Mouse (Mus musculus) small intestine, adult 2 months (tissue): ENCODE data around the gene Kcnd1.
A peak's percentile ranks its signal among the peaks of the same experiment; 100 is the strongest.

Experiments
- CTCF ChIP-seq: fragments of 200-500 bp; IDR thresholded peaks from 2 replicates; pipeline ENCODE4 v1.5.1; 2012; ENCODE audit warnings: low read depth, mild to moderate bottlenecking, control low read depth, inconsistent platforms, low read length, moderate library complexity, mixed read lengths; ENCODE audit not compliant: insufficient replicate concordance, insufficient read length; ENCODE audit errors: extremely low read depth
- POLR2A ChIP-seq: fragments of 200-500 bp; IDR thresholded peaks from 2 replicates; pipeline ENCODE4 v1.6.1; 2012; ENCODE audit warnings: low read depth, mild to moderate bottlenecking, control low read depth, inconsistent platforms, low read length, moderate library complexity

DNA sequence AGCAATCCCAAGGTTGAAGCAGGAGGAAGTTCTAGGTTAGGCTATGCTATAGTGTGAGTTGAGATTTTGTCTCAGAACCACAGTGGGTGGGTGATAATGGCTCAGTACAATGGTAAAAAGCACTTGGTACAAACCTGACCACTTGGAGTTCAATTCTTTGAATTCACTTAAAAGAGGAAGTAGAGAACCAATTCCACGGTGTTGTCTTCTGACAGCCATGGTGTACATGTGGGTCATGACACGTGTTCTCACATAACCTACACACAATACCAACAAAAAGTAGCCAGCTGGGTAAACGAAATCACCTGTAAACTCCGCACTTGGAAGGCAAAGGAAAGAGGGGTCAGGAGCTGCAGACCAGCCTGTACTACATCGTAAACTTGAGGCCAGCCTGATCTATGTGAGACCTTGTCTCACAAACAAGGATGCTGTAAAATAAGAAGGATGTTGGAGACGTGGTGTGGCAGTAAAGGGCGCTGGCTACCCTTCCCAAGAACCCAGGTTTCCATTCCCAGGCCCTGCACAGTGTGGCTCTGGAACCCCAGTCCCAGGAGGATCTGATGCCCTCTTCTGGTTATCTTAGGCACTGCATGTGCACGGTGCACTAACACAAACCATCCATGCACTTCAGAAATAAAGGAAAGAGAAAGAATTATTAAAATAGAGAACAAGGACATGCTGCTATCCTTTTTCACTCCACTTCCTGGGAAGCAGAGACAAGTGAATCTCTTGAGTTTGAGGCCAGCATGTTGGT, 45.6 kb upstream of the Kcnd1 start:
- TF ChIP-seq POLR2A, result no peak
- peak; percentile 66; the same call in 1 of the 2 replicates for TF ChIP-seq CTCF
